Mouse (Mus musculus): ENCODE results near the gene Arpc4. TPM values are rescaled to one million over a fixed set of nuclear protein-coding genes. Genes with fewer than 3 reads are reported as not detected.
"Not testable (repeated sequence)": the region's sequence is repeated elsewhere in the genome, so short reads cannot be mapped to it uniquely, and the experiment has no call there.

The Arpc4 gene
- 330 and 356 TPM in 2 replicates for polyA plus RNA-seq (2016; fragmentation: Nextera tagmentation; extraction: Ambion mirVana)

- peak; percentile 97 for DNase-seq (ENCODE audit: low spot score)
- H3K36me3 ChIP-seq = peaks cover 56% of the 10 kb centered on the region
- under 1% methylated on average over 61 of the region's 61 CpGs for WGBS
These were observed at the start of gene Arpc4, which contains the start of gene Tada3 for GRCm38 (mm10) chr6:113377496-113378385. Arpc4 (plus strand) TSS chr6:113378115. Tada3 (minus strand) TSS chr6:113377883.

DNA sequence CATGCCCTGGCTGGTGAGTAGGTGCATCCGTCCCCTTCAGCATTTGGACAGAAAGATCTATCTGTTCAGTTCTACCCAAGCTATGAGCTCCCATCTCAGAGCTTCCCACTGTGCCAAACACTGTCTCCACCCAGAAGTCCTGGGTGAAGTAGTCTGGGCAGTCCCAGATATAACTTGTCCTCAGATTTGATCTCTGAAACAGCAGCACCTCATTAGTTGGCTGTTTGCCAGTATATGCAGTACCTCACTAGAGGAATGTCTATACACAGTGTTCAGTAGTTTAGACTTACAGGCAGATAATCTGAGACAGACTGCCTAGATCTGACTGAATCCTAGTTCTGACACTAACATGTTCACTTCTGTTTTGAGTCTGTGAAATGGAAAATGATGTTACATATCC, 48.5 kb upstream of the Arpc4 start:
- H3K27ac ChIP-seq = no peak overlapping the region
- WGBS = 79% methylated on average over 1 of the region's 1 CpGs
- H3K27me3 ChIP-seq (ENCODE audit: insufficient read depth, poor library complexity, severe bottlenecking) = no peaks in the 10 kb centered on the region
- H3K9me3 ChIP-seq = no peaks in the 10 kb centered on the region
- H3K36me3 ChIP-seq = peaks cover 48% of the 10 kb centered on the region
- DNase-seq (ENCODE audit: low spot score) = no peak
- no peak overlapping the region for H3K4me3 ChIP-seq
- peaks cover 12% of the 10 kb centered on the region; the same call in 1 of the 2 replicates for H3K4me1 ChIP-seq

More at GRCm38 (mm10) chr6:113377496-113378385, at the start of gene Arpc4, which contains the start of gene Tada3:
- Histone ChIP-seq H3K27ac (peak within 1 kb of the TSS; percentile 98), H3K9me3 (no peaks in the 10 kb centered on the region), H3K4me1 (peaks cover 19% of the 10 kb centered on the region), H3K4me3 (peak within 1 kb of the TSS; percentile 93), H3K27me3 (ENCODE audit: insufficient read depth, poor library complexity, severe bottlenecking) (no peaks in the 10 kb centered on the region)

DNA sequence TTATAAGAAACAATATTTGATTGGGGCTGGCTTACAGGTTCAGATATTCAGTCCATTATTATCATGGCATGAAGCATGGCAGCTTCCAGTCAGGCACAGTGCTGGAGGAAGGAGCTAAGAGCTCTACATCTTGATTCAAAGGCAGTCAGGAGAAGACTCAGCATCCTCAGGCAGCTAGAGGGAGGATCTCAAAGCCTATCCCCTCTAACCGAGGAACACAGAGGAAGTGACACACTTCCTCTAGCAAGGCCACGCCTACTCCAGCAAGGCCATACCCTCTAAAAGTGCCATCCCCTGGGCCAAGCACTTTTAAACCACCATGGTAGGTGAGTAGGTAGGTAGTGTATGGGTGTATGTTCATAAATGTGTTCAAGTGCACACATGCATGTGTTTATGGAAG, 47.4 kb upstream of the Arpc4 start:
- H3K9me3 ChIP-seq = no peaks in the 10 kb centered on the region
- no peak overlapping the region for H3K4me3 ChIP-seq
- 45% methylated on average over 2 of the region's 2 CpGs for WGBS
- no peaks in the 10 kb centered on the region for H3K27me3 ChIP-seq (ENCODE audit: insufficient read depth, poor library complexity, severe bottlenecking)
- peaks cover 10% of the 10 kb centered on the region; the same call in 1 of the 2 replicates for H3K4me1 ChIP-seq
- H3K27ac ChIP-seq = no peak overlapping the region
- peaks cover 52% of the 10 kb centered on the region for H3K36me3 ChIP-seq
- DNase-seq (ENCODE audit: low spot score) = no peak

DNA sequence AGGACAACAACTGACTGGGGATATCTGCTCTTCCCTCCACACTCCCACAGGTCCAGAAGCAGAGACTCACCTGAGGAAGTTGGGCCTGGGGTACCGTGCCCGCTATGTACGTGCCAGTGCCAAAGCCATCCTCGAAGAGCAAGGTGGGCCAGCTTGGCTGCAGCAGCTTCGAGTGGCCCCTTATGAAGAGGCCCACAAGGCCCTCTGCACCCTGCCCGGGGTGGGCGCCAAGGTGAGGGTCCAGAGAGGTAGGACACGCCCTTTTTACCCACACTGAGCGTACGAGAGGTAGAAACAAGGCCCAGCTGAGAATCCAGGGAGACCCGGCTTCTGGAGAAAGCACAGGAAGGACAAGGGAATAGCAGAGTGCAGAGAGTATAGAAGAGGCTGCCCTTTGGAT, 46.2 kb upstream of the Arpc4 start:
- H3K36me3 ChIP-seq = peaks cover 61% of the 10 kb centered on the region
- no peaks in the 10 kb centered on the region for H3K27me3 ChIP-seq (ENCODE audit: insufficient read depth, poor library complexity, severe bottlenecking)
- 91% methylated on average over 11 of the region's 11 CpGs for WGBS
- H3K4me3 ChIP-seq = no peak overlapping the region
- no peak for DNase-seq (ENCODE audit: low spot score)
- H3K9me3 ChIP-seq = no peaks in the 10 kb centered on the region
- H3K4me1 ChIP-seq = no peaks in the 10 kb centered on the region; the same call in 1 of the 2 replicates
- no peak overlapping the region for H3K27ac ChIP-seq

GRCm38 (mm10) chr6:113332734-113333133, 45.2 kb upstream of the Arpc4 start:
- H3K4me3 ChIP-seq; H3K9me3 ChIP-seq; H3K27ac ChIP-seq; DNase-seq (ENCODE audit: low spot score); H3K27me3 ChIP-seq (ENCODE audit: insufficient read depth, poor library complexity, severe bottlenecking); H3K4me1 ChIP-seq: not testable (repeated sequence)
- 80% methylated on average over 6 of the region's 6 CpGs for WGBS
- peaks cover 65% of the 10 kb centered on the region for H3K36me3 ChIP-seq

DNA sequence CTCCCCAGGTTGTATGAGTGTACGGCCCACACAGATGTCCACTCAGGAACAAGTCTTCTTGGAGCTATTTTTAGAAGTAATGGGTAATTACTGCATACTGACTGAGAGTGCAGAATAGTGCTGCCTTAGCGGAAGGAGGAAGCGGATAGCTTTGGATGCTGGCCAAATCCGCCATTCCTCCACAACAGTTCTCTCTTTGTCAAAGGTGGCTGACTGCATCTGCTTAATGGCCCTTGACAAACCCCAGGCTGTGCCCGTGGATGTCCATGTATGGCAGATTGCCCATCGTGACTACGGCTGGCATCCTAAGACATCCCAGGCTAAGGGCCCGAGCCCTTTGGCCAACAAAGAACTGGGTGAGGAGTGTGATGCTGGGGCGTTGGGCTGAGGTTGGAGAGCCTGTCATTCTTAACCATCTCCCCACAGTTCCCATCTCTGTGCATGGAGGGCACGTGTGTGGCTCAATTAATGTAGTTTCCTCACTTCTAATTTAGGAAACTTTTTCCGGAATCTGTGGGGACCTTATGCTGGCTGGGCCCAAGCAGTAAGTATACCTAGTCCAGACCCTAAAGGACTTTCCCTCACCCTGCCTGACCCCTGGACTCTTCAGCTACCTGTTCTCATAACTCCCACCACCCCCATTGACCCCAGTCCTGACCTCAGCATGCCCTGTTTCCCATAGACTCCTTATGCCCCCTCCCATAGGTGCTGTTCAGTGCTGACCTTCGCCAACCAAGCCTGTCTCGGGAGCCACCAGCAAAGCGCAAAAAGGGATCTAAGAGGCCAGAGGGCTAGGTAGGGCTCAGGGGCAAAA, 44.6 kb upstream of the Arpc4 start:
- H3K27ac ChIP-seq = peak overlapping the region; percentile 19; the same call in 1 of the 2 replicates
- H3K27me3 ChIP-seq (ENCODE audit: insufficient read depth, poor library complexity, severe bottlenecking) = no peaks in the 10 kb centered on the region
- no peaks in the 10 kb centered on the region; the same call in 1 of the 2 replicates for H3K4me1 ChIP-seq
- peaks cover 71% of the 10 kb centered on the region for H3K36me3 ChIP-seq
- no peaks in the 10 kb centered on the region for H3K9me3 ChIP-seq
- WGBS = 76% methylated on average over 14 of the region's 14 CpGs
- H3K4me3 ChIP-seq = no peak overlapping the region
- DNase-seq (ENCODE audit: low spot score) = peak; percentile 86

- peaks cover 74% of the 10 kb centered on the region for H3K36me3 ChIP-seq
- no peaks in the 10 kb centered on the region for H3K27me3 ChIP-seq (ENCODE audit: insufficient read depth, poor library complexity, severe bottlenecking)
- no peak overlapping the region for H3K4me3 ChIP-seq
- no peak for DNase-seq (ENCODE audit: low spot score)
- WGBS = 77% methylated on average over 6 of the region's 6 CpGs
- H3K27ac ChIP-seq = no peak overlapping the region
- no peaks in the 10 kb centered on the region for H3K9me3 ChIP-seq
- no peaks in the 10 kb centered on the region for H3K4me1 ChIP-seq
These were observed 43.7 kb upstream of the Arpc4 start for GRCm38 (mm10) chr6:113334216-113334615.

- no peak overlapping the region for H3K27ac ChIP-seq
- 64% methylated on average over 8 of the region's 8 CpGs for WGBS
These were observed 40.9 kb upstream of the Arpc4 start for GRCm38 (mm10) chr6:113336852-113337620.

GRCm38 (mm10) chr6:113341574-113341973, 36.3 kb upstream of the Arpc4 start:
- Histone ChIP-seq H3K9me3 (no peaks in the 10 kb centered on the region), H3K4me1 (peaks cover 33% of the 10 kb centered on the region), H3K4me3 (no peak overlapping the region), H3K36me3 (peaks cover 36% of the 10 kb centered on the region), H3K27ac (peak overlapping the region; percentile 59; the same call in 1 of the 2 replicates), H3K27me3 (ENCODE audit: insufficient read depth, poor library complexity, severe bottlenecking) (no peaks in the 10 kb centered on the region)
- WGBS = 82% methylated on average over 6 of the region's 6 CpGs
- no peak for DNase-seq (ENCODE audit: low spot score)

More at GRCm38 (mm10) chr6:113336852-113337620, 40.9 kb upstream of the Arpc4 start:
- Histone ChIP-seq H3K36me3 (peaks cover 79% of the 10 kb centered on the region), H3K4me1 (peaks cover 6% of the 10 kb centered on the region), H3K27me3 (ENCODE audit: insufficient read depth, poor library complexity, severe bottlenecking) (no peaks in the 10 kb centered on the region), H3K9me3 (no peaks in the 10 kb centered on the region), H3K4me3 (no peak overlapping the region)
- no peak for DNase-seq (ENCODE audit: low spot score)

- Histone ChIP-seq H3K4me3 (peak overlapping the region; percentile 74), H3K27ac (no peak overlapping the region), H3K27me3 (ENCODE audit: insufficient read depth, poor library complexity, severe bottlenecking) (no peaks in the 10 kb centered on the region), H3K4me1 (peaks cover 33% of the 10 kb centered on the region), H3K36me3 (peaks cover 36% of the 10 kb centered on the region), H3K9me3 (no peaks in the 10 kb centered on the region)
- DNase-seq (ENCODE audit: low spot score) = no peak
- 39% methylated on average over 4 of the region's 7 CpGs for WGBS
These were observed 35.6 kb upstream of the Arpc4 start for GRCm38 (mm10) chr6:113342297-113342696.

GRCm38 (mm10) chr6:113343177-113344092, 34.5 kb upstream of the Arpc4 start, which contains the start of gene Camk1:
Camk1 (minus strand) TSS chr6:113343984.
- Histone ChIP-seq H3K27ac (peak within 1 kb of the TSS; percentile 91), H3K36me3 (peaks cover 25% of the 10 kb centered on the region), H3K4me1 (peaks cover 33% of the 10 kb centered on the region), H3K4me3 (peak within 1 kb of the TSS; percentile 74), H3K9me3 (no peaks in the 10 kb centered on the region), H3K27me3 (ENCODE audit: insufficient read depth, poor library complexity, severe bottlenecking) (no peaks in the 10 kb centered on the region)
- peak; percentile 87 for DNase-seq (ENCODE audit: low spot score)
- WGBS = 11% methylated on average over 32 of the region's 32 CpGs
